Mouse (Mus musculus) midbrain, postnatal 0 days (tissue): ENCODE data around the gene Gm21650. TPM values are rescaled to one million over a fixed set of nuclear protein-coding genes. Genes with fewer than 3 reads are reported as not detected.
"Not testable (repeated sequence)": the region's sequence is repeated elsewhere in the genome, so short reads cannot be mapped to it uniquely, and the experiment has no call there.

Experiments
- ATAC-seq: fragments of 200-750 bp; cut with Nextera tagmentation; 2 replicates; pipeline ENCODE4 v1.8.0; 2017; ENCODE audit warnings: moderate number of reproducible peaks, mild to moderate bottlenecking, moderate TSS enrichment, moderate library complexity; ENCODE audit not compliant: low FRiP score
- DNase-seq: peaks from one replicate; pipeline ENCODE4 v3.0.0-alpha.2; 2015; ENCODE audit warnings: low spot score
- H3K27ac ChIP-seq: fragments of 300-500 bp; sonication (generic); 2 replicates; pipeline ENCODE4 v1.5.1; 2014; ENCODE audit warnings: low read depth, mild to moderate bottlenecking, low read length, mixed read lengths
- H3K27me3 ChIP-seq: fragments of 300-500 bp; sonication (generic); 2 replicates; pipeline ENCODE4 v1.6.1; 2014; ENCODE audit warnings: low read length, control low read depth, mixed read lengths; ENCODE audit not compliant: insufficient read depth
- H3K36me3 ChIP-seq: fragments of 300-500 bp; sonication (generic); 2 replicates; pipeline ENCODE4 v1.6.1; 2014; ENCODE audit warnings: low read length, control low read depth, mixed read lengths; ENCODE audit not compliant: insufficient read depth
- H3K4me1 ChIP-seq: fragments of 300-500 bp; sonication (generic); 2 replicates; pipeline ENCODE4 v1.6.1; 2014; ENCODE audit warnings: mild to moderate bottlenecking, control low read depth, antibody characterized with exemption, low read length, mixed read lengths; ENCODE audit not compliant: insufficient read depth
- H3K4me2 ChIP-seq: fragments of 300-500 bp; sonication (generic); 2 replicates; pipeline ENCODE4 v1.6.1; 2014; ENCODE audit warnings: low read depth, mild to moderate bottlenecking, low read length, mixed read lengths; ENCODE audit not compliant: poor library complexity, severe bottlenecking
- H3K4me3 ChIP-seq: fragments of 300-500 bp; sonication (generic); 2 replicates; pipeline ENCODE4 v1.5.1; 2014; ENCODE audit warnings: low read depth, mild to moderate bottlenecking, low read length, moderate library complexity
- H3K9ac ChIP-seq: fragments of 300-500 bp; sonication (generic); replicated peaks from 2 replicates; pipeline ENCODE4 v1.6.1; 2014; ENCODE audit warnings: mild to moderate bottlenecking, low read length, moderate library complexity, mixed read lengths; ENCODE audit not compliant: poor library complexity, severe bottlenecking
- H3K9me3 ChIP-seq: fragments of 300-500 bp; sonication (generic); 2 replicates; pipeline ENCODE4 v1.6.1; 2016; ENCODE audit warnings: low read length, control low read depth
- WGBS: fragments of 180-500 bp; shearing (Covaris S2); extraction: QIAGEN DNeasy Blood & Tissue Kit; methylation state at CpG from one replicate; pipeline ENCODE4 v1.1.7; 2014; 5-methylcytosine and 5-hydroxymethylcytosine counted together
- polyA plus RNA-seq: library from polyadenylated mRNA; unstranded; fragments of >200 nt; fragmentation: Nextera tagmentation; extraction: Ambion mirVana; gene quantifications from 2 replicates; pipeline ENCODE4 v1.2.1, GENCODE M21; 2015
- total RNA-seq: library from RNA; depleted of rRNA; stranded (reverse); fragments of >200 nt; gene quantifications from 2 replicates; pipeline ENCODE4 v1.2.3, GENCODE M21; 2014; rRNA removed

Gene Gm21650
- total RNA-seq (not detected in 2 replicates), polyA plus RNA-seq (not detected in 2 replicates)

- WGBS, result no CpG with 5 or more reads among the region's 6 CpGs
- not testable (repeated sequence) for ATAC-seq, H3K9me3 ChIP-seq, H3K36me3 ChIP-seq, DNase-seq, H3K9ac ChIP-seq, H3K4me2 ChIP-seq, H3K27me3 ChIP-seq, H3K27ac ChIP-seq, H3K4me3 ChIP-seq, H3K4me1 ChIP-seq
Observed at GRCm38 (mm10) chrY:77692508-77692907, at the start of gene Gm21650. Gene Gm21650, plus strand, starts transcription at chrY:77692808.
